Mouse (Mus musculus) megakaryocyte-erythroid progenitor cell, adult 5 weeks (primary cell): Measurements from ENCODE around the gene Lurap1. TPM values are rescaled to one million over a fixed set of nuclear protein-coding genes. Genes with fewer than 3 reads are reported as not detected.

Experiments used
- polyA plus RNA-seq: library from polyadenylated mRNA; stranded (reverse); fragments of >175 nt; gene quantifications from 2 replicates; pipeline ENCODE4 v1.2.3, GENCODE M21; 2012

The Lurap1 gene
- polyA plus RNA-seq, result 0.01 and 0.31 TPM in 2 replicates

GRCm38 (mm10) chr4:116151238-116151637, at the start of gene Lurap1:
TSS of gene Lurap1 (minus strand) at chr4:116151338.

GRCm38 (mm10) chr4:116173072-116173471, 21.9 kb upstream of the Lurap1 start, which contains the start of the genes 1700042G07Rik and Gm49337:
TSS of gene 1700042G07Rik (plus strand) at chr4:116173372.
TSS of gene Gm49337 (plus strand) at chr4:116173384.

GRCm38 (mm10) chr4:116167404-116167803, 16.3 kb upstream of the Lurap1 start, which contains the start of gene Tspan1:
TSS of gene Tspan1 (minus strand) at chr4:116167601.

GRCm38 (mm10) chr4:116123602-116124519, 27.3 kb downstream of the Lurap1 start, which contains the start of the genes Rad54l and Pomgnt1:
TSS of gene Rad54l (minus strand) at chr4:116123690.
TSS of gene Pomgnt1 (plus strand) at chr4:116123840.

Other genes starting within 250 kb of the Lurap1 start
- gene Dmbx1, start 211.4 kb downstream of the Lurap1 start, polyA plus RNA-seq, result not detected in 2 replicates
- gene Faah, start 133.4 kb downstream of the Lurap1 start, polyA plus RNA-seq, result 3.4 and 6.1 TPM in 2 replicates
- 0.32 and 0.74 TPM in 2 replicates for gene Nsun4, start 97.5 kb downstream of the Lurap1 start, polyA plus RNA-seq
- 41.1 and 52.1 TPM in 2 replicates for gene Uqcrh, start 76.3 kb downstream of the Lurap1 start, polyA plus RNA-seq
- gene Lrrc41, start 76.1 kb downstream of the Lurap1 start, polyA plus RNA-seq, result 12.2 and 13.5 TPM in 2 replicates
- 1.9 and 2.1 TPM in 2 replicates for gene Rad54l, start 27.6 kb downstream of the Lurap1 start, polyA plus RNA-seq
- gene Pomgnt1, start 27.5 kb downstream of the Lurap1 start, polyA plus RNA-seq, result 8.3 and 11.6 TPM in 2 replicates
- gene Tspan1, start 16.3 kb upstream of the Lurap1 start, polyA plus RNA-seq, result not detected in 2 replicates
- gene 1700042G07Rik, start 22.0 kb upstream of the Lurap1 start, polyA plus RNA-seq, result not detected in 2 replicates
- gene Gm49337, start 22.0 kb upstream of the Lurap1 start, polyA plus RNA-seq, result not detected in 2 replicates
- gene Pik3r3, start 70.3 kb upstream of the Lurap1 start, polyA plus RNA-seq, result 0.67 and 1.5 TPM in 2 replicates